Mouse (Mus musculus) lung, postnatal 0 days (tissue): Measurements from ENCODE around the gene Mon1b.

ENCODE experiments used
- CTCF ChIP-seq: IDR thresholded peaks from 2 replicates; pipeline ENCODE4 v1.5.1; 2016; ENCODE audit warnings: antibody characterized with exemption, mild to moderate bottlenecking
- EP300 ChIP-seq: IDR thresholded peaks from 2 replicates; pipeline ENCODE4 v1.6.1; 2016; ENCODE audit warnings: antibody characterized with exemption, mild to moderate bottlenecking, control low read depth

DNA sequence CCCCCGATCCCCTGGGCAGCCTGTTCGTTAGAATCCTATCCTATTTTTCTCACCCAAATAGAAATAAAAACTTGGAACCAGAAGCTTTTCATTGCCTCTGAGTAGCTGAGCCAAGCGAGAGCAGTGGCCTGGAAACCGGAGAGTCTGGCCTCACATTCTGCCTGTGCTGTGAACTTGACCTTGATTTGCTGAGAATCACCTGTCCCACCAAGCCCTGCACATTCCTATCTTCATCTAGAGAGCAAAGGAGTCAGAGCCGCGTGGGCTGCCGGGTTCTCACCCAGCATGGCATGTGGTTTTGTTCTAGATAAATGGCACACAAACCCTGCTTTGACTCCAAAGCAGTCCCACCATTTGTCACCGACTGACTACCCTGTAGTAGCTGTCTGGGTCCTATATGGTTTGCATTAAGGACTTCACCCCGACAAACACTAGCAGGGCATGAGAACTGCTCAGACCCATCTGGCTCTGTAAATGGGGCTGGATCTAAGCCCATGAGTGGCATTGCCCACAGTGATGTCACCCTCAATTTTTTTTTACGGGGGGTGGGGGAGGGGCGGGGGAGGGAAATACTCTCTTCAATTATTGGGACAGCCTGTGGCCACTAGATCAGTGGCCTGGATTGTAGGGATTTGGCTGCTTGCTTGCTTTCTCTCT is 37.3 kb downstream of the Mon1b start:
- no peak for TF ChIP-seq CTCF
- no peak for TF ChIP-seq EP300
